9 mouse cellular contexts compared by ENCODE assay signal in genomic region chr19:37696603-37697334, GRCm38 (mm10). TPM values are rescaled to one million over a fixed set of nuclear protein-coding genes. Genes with fewer than 3 reads are reported as not detected.
A peak's percentile ranks its signal among the peaks of the same experiment; 100 is the strongest.
DNase-seq lines count a peak whose midpoint lies in the region; ATAC-seq lines count a peak whose summit lies in the region.
"Had no signal": no experiment of that assay in that cellular context is flagged by ENCODE, and none has a peak within 500 bp of the region (broad histone marks: within the 10 kb centered on the region; RNA-seq: fewer than 3 reads in every experiment).

No protein-coding gene starts in this region.

- H3K27ac ChIP-seq in kidney, embryonic 16.5 days (ENCODE audit: low read length) = no peak overlapping the region
- no peak overlapping the region for H3K27ac ChIP-seq in forebrain, embryonic 11.5 days (ENCODE audit: low read depth, low read length)
- H3K27ac ChIP-seq in limb, embryonic 13.5 days = no peak overlapping the region
- H3K27ac ChIP-seq in neural tube, embryonic 15.5 days (replicated peaks) = no peak overlapping the region

- H3K9me3 ChIP-seq in kidney, embryonic 16.5 days (ENCODE audit: low read length) = no peaks in the 10 kb centered on the region
- no peaks in the 10 kb centered on the region for H3K9me3 ChIP-seq in forebrain, embryonic 11.5 days (ENCODE audit: control insufficient read depth, low read length)
- H3K9me3 ChIP-seq in limb, embryonic 13.5 days = no peaks in the 10 kb centered on the region
- no peaks in the 10 kb centered on the region for H3K9me3 ChIP-seq in neural tube, embryonic 15.5 days (replicated peaks)

- H3K4me1 ChIP-seq in kidney, embryonic 16.5 days (ENCODE audit: insufficient read depth, low read length) = peaks cover 42% of the 10 kb centered on the region
- peaks cover 16% of the 10 kb centered on the region for H3K4me1 ChIP-seq in forebrain, embryonic 11.5 days (replicated peaks; ENCODE audit: control insufficient read depth, insufficient read depth, low read length)
- peaks cover 47% of the 10 kb centered on the region for H3K4me1 ChIP-seq in limb, embryonic 13.5 days
- H3K4me1 ChIP-seq in neural tube, embryonic 15.5 days = peaks cover 47% of the 10 kb centered on the region

- ATAC-seq in kidney, embryonic 16.5 days (ENCODE audit: low FRiP score, low TSS enrichment) = no peak
- no peak for ATAC-seq in forebrain, embryonic 11.5 days (replicated peaks; ENCODE audit: low FRiP score)
- no peak for ATAC-seq in limb, embryonic 13.5 days (ENCODE audit: low FRiP score, low read depth)
- no peak for ATAC-seq in neural tube, embryonic 15.5 days (ENCODE audit: low FRiP score)

- 3% methylated on average over 22 of the region's 22 CpGs for whole genome bisulfite sequencing in kidney, embryonic 16.5 days
- WGBS in forebrain, embryonic 11.5 days = 4% methylated on average over 22 of the region's 22 CpGs
- WGBS in limb, embryonic 13.5 days = 1% methylated on average over 22 of the region's 22 CpGs
- WGBS in neural tube, embryonic 15.5 days = 3% methylated on average over 22 of the region's 22 CpGs

- peak overlapping the region; percentile 65 for H3K4me2 ChIP-seq in kidney, embryonic 16.5 days (replicated peaks; ENCODE audit: low read depth, low read length)
- 0 out of 2 replicates have a peak overlapping the region, but pooled peaks have one; percentile 38 for H3K4me2 ChIP-seq in forebrain, embryonic 11.5 days (ENCODE audit: low read depth, low read length, severe bottlenecking)
- peak overlapping the region; percentile 68 for H3K4me2 ChIP-seq in limb, embryonic 13.5 days (replicated peaks)
- H3K4me2 ChIP-seq in neural tube, embryonic 15.5 days = peak overlapping the region; percentile 69

- DNase-seq in kidney, postnatal 25 days = no peak
- DNase-seq in forebrain, embryonic 11.5 days (ENCODE audit: low spot score) = no peak
- DNase-seq in spleen, adult 12 weeks (ENCODE audit: low spot score) = no peak
- no peak for DNase-seq in left cerebral cortex, adult 18-20 months (ENCODE audit: low spot score in 2 of 2)
- no peak for DNase-seq in left cerebral cortex, adult 9 months (ENCODE audit: low spot score in 2 of 2)
- DNase-seq: left cerebral cortex, postnatal 4 days had no signal

- H3K9ac ChIP-seq in kidney, embryonic 16.5 days (replicated peaks; ENCODE audit: low read length) = no peak overlapping the region
- no peak overlapping the region for H3K9ac ChIP-seq in forebrain, embryonic 11.5 days (ENCODE audit: low read length)
- H3K9ac ChIP-seq in limb, embryonic 13.5 days = no peak overlapping the region
- no peak overlapping the region for H3K9ac ChIP-seq in neural tube, embryonic 15.5 days (replicated peaks)

- peak overlapping the region; percentile 44 for H3K4me3 ChIP-seq in kidney, embryonic 16.5 days (ENCODE audit: low read length)
- no peak overlapping the region for H3K4me3 ChIP-seq in forebrain, embryonic 11.5 days (ENCODE audit: low read depth, low read length)
- H3K4me3 ChIP-seq in limb, embryonic 13.5 days = peak overlapping the region; percentile 43
- H3K4me3 ChIP-seq in neural tube, embryonic 15.5 days (replicated peaks) = peak overlapping the region; percentile 35

- H3K36me3 ChIP-seq in kidney, embryonic 16.5 days (ENCODE audit: insufficient read depth, low read length) = no peaks in the 10 kb centered on the region
- H3K36me3 ChIP-seq in forebrain, embryonic 11.5 days (ENCODE audit: control insufficient read depth, insufficient read depth, low read length) = no peaks in the 10 kb centered on the region
- H3K36me3 ChIP-seq in limb, embryonic 13.5 days = no peaks in the 10 kb centered on the region
- H3K36me3 ChIP-seq in neural tube, embryonic 15.5 days = no peaks in the 10 kb centered on the region

- H3K27me3 ChIP-seq in kidney, embryonic 16.5 days (ENCODE audit: insufficient read depth, low read length) = peaks cover 98% of the 10 kb centered on the region
- peaks cover 97% of the 10 kb centered on the region for H3K27me3 ChIP-seq in forebrain, embryonic 11.5 days (ENCODE audit: control insufficient read depth, insufficient read depth, low read length)
- H3K27me3 ChIP-seq in limb, embryonic 13.5 days = peaks cover 99% of the 10 kb centered on the region
- H3K27me3 ChIP-seq in neural tube, embryonic 15.5 days (replicated peaks) = peaks cover 95% of the 10 kb centered on the region

RNA-seq across cellular contexts. Expression of gene Cyp26a1, which starts 0.8 kb away (rescaled TPM):
- 1.8 and 3.1 TPM in 2 replicates for polyA plus RNA-seq in kidney, embryonic 16.5 days (2015; fragmentation: Nextera tagmentation; extraction: Ambion mirVana)
- 1.4 and 1.5 TPM in 2 replicates for polyA plus RNA-seq in forebrain, embryonic 11.5 days (2014; fragmentation: Nextera tagmentation; extraction: Ambion mirVana)
- polyA plus RNA-seq in limb, embryonic 13.5 days (2015; fragmentation: Nextera tagmentation; extraction: Ambion mirVana) = 7.6 and 8.9 TPM in 2 replicates
- 0.65 and 1.3 TPM in 2 replicates for polyA plus RNA-seq in neural tube, embryonic 15.5 days (2015; fragmentation: Nextera tagmentation; extraction: Ambion mirVana)
- not detected for total RNA-seq in left cerebral cortex, adult 18-20 months (2021)

RNA-seq across cellular contexts. Expression of gene Cyp26c1, which starts 11.4 kb away (rescaled TPM):
- 0.11 and 0.13 TPM in 2 replicates for polyA plus RNA-seq in kidney, embryonic 16.5 days (2015; fragmentation: Nextera tagmentation; extraction: Ambion mirVana)
- polyA plus RNA-seq in forebrain, embryonic 11.5 days (2014; fragmentation: Nextera tagmentation; extraction: Ambion mirVana) = 0.15 TPM in 1 of 2 replicates, not detected in the other
- 0.14 and 0.24 TPM in 2 replicates for polyA plus RNA-seq in limb, embryonic 13.5 days (2015; fragmentation: Nextera tagmentation; extraction: Ambion mirVana)
- not detected in 2 replicates for polyA plus RNA-seq in neural tube, embryonic 15.5 days (2015; fragmentation: Nextera tagmentation; extraction: Ambion mirVana)
- total RNA-seq in left cerebral cortex, adult 18-20 months (2021) = not detected
